Mouse (Mus musculus) lung, postnatal 36 days (tissue): Measurements from ENCODE around the gene Uap1.

Source experiments
- DNase-seq: peaks from one replicate; pipeline ENCODE4 v3.0.0; 2022; ENCODE audit warnings: mixed read lengths

Uap1 gene

DNA sequence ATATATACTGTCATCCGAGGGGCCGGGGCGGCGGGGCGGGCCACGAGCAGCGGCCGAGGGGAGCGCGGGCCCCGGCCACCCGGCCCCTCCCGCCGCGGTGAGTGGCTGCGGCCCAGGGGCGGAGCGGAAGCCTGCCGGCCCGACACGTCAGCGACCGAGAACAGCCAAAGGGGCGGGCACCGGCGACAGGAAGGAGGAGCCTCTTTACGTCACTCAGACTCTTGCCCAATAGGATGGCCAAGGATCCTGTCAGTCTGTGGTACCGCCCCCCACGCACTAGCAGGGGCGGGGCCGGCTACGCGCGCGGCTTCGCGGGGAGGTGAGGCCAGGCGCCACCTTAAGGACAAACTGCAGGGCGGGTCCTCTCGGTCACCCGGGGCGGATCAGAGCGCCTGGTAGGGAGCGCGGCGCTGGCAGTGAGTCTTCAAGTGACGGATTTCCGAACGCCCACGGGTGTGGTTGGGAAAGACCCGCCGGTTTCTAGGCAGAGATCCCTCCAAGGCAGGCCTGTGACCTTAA lies at the start of gene Uap1:
Gene Uap1, minus strand, starts transcription at position 144 of the 519 bp plus-strand sequence.
- peak; percentile 99 for DNase-seq

DNA sequence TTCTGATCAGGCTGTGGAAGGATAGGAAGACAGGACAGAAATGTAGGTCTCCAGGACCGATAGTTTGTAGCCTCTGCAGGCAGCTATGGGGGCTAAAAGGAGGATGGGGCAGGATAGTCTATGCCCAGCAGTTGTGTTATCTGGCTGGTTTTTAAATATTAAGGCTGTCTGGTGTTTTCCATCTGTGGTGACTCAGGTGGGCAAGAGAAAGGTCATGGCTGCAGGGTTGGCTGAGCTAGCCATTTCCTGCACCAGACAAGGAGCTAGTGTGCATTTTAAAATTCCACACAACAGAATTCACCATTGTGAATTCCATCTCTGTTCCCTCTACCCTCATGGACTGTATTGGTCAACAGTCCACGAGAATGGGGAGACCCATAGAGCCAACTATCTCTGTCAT lies 48.5 kb upstream of the Uap1 start:
- no peak for DNase-seq

GRCm38 (mm10) chr1:170220351-170220750 lies 45.6 kb upstream of the Uap1 start:
- no peak for DNase-seq

DNA sequence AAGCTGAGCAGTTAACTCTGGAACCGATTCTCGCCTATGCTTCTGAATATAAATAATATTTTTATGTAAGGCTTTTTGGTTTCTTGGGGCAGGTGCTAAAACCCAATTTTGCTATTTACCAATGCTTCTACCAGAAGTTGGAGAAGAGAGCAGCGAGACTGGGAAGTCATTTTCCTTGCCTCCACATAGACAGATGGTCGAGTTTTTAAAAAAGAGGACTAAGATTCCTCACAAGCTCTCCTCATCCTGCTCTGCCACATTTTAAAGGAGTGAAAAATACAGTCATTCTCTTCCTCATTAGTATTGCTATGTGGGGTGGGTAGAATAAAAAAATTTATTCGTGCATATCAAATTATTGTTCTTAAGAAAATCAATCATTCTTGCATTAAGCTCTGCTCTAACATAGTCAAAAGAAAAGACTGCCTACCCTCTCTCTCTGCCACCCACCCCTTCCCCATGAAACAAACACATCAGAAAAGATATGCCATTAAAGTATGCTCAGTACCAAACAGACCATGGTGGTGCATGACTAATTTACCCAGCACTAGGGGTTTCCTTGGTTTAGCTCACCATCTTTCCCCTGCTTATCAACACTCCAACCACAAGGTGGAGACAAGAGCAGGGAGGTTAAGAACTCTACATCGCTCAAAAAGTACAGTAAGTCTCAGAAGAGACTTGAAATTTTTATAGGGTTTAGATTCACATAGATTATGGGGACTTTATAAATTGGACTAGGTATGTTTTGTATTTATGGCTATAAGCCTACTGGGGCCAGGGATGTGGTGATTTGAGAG lies 43.5 kb upstream of the Uap1 start:
- peak; percentile 30 for DNase-seq

DNA sequence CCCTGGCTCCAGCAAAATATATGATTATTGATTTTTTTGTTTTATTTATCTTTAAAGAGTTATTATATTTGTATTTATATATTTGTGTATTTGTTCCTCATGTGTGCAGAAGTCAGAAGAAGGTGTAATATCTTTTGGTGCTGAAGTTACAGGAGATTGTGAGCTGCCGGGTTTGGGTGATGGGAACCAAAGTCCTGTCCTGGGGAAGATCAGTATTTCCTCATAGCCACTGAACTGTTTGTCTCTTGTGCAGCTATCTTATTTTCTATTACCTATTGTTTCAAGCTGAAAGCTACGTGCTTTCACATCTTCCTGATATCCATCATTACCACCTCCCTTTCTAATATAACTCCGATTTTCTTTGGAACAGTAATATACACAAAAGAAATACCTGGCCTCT lies 40.8 kb upstream of the Uap1 start:
- DNase-seq = no peak

GRCm38 (mm10) chr1:170214757-170215522 lies 40.2 kb upstream of the Uap1 start, which contains the start of gene Uhmk1:
Gene Uhmk1, minus strand, starts transcription at chr1:170215397.
- peak; percentile 94 for DNase-seq

GRCm38 (mm10) chr1:170214383-170214756 lies 39.6 kb upstream of the Uap1 start:
- no peak for DNase-seq

DNA sequence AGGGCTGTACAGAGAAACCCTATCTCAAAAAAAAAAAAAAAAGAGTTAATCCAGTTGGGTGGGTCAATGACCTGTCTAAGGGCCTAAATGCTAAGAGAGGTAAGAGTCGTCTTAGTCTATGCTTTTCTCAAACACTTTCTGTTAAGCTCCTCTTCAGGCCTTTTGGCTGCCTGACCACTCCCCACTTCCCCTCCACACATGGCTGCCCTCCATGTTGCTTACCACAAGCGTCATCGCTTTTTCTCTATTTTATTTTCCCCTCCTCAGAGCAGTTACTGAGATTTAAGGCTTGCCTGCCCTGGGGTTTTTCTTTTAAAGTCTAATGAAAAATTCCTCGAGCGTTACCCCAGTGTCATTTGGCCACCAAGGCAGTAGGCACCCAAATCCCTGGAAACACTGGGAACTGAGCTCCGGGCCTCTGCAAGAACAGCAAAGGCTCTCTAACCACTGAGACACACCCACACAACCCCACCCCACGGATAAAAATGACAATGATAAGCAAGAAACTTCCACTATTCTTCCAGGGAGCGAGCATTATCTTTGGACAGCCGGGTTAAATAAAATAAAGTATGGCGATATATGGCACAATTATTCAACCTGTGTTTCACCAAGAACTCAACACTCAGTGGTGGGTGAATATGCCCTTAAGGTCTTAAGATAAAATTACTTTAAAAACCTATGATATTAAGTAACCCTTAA lies 38.6 kb upstream of the Uap1 start:
- no peak for DNase-seq

DNA sequence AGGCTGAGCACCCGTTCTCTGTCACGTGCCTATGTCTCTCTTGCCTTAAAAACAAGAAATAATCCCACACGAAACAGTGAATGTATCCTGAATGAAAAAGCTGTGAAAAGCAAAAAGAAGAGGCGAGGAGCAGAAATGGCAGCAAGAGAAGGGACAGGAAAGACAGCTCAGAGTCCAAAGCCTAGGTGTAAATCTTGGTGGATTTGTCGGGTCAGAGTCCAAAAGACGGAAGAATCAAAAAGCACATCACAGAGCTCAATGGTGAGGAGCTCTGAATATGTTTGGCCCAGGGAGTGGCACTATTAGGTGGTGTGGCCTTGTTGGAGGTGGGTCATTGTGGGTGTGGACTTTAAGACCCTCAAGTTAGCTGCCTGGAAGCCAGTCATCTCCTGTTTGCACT lies 31.6 kb upstream of the Uap1 start:
- no peak for DNase-seq

- peak; percentile 60 for DNase-seq
These were observed 25.6 kb upstream of the Uap1 start for GRCm38 (mm10) chr1:170200379-170200778.

DNA sequence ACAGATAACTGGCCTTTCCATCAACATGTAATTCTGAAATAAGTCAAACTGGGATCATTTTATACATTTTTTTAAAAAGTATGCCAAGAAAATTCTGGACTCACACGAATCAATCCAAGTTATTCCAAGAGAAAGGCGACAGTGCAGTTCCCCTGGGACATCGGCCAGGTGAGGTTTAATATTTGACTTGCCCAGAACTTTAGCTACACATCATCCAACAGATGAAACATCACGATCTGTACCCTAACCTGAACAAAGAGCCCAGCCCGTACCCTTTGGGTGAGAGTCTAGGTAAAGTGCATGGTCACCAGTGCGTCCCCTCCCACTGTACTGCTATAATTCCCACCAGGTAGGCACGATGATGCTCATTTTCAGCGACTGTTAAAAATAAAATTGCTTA lies 21.5 kb upstream of the Uap1 start:
- DNase-seq = no peak

DNA sequence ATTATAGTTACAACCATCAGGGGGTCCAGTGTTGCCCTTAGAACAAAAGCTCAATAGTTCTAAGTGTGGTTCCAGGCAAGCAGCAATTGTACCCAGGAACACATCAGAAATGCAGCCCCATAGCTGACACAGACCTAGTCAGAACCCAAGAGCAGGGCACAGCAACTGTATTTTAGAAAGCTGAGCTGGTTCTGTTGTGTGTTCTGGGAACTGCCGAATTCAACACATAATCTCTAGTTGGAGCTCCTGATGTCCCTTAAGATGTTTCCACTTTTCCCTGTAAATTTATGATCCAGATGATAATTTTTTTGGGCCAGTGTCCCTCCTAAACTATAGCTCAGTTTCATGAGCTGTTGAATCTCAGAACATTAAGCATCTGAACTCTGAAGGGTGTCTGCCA lies 17.2 kb upstream of the Uap1 start:
- no peak for DNase-seq

GRCm38 (mm10) chr1:170190225-170190624 lies 15.5 kb upstream of the Uap1 start:
- DNase-seq = no peak

DNA sequence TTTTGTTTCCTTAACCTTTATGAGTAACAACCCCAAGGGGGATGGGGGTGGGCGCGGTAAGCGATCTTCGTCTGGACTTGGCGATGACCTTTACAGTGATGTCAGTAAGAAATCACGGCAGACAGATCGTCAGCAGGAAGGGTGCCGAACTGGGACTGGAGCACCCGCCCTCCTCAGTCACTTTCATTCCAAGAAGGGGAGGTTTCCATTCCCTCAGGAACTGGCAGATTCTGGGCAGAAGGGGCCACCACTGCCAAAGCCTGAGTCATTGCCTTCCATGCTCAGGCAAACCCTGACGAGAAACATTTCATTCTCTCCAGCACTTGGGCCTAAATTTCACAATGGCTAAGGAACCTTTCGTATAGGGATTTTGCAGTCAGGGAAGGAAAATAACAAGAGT lies 13.8 kb upstream of the Uap1 start:
- peak; percentile 65 for DNase-seq

DNA sequence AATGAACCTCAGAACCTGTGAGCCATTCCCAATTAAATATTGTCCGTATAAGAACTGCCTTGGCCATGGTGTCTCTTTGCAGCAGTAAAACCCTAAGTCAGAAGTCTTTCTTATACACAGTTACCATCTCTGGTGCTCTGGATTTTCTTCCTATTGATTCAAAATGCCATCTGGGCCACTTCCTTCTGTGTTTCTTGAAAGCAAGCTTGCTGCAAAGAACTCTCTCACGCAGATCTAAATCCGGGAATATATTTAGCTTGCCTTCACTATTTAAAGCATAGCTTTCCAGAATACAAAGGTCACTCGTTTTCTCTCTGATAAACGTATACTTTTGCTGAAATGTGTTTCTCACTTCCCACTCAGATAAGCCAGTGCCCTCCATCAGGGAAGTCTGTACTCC lies 11.8 kb upstream of the Uap1 start:
- no peak for DNase-seq

DNA sequence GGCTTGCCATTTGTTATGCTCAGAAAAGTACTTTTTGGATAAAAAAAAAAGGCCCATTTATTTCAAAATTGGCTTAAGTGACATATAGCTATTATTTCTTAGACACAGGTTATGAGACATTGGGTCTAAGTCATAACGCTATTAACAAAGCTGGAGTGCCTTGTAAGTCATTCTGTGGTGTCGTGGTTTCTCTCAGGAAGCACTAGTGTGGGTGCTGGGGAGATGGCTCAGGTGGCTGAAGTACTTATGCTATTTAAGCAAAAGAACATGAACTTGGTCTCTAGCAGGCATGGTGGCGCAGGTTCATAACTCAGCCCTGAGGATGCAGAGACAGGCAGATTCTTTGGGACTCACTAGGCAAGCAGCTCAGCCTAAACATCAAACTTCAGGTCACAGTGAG lies 10.4 kb upstream of the Uap1 start:
- DNase-seq = no peak

GRCm38 (mm10) chr1:170182706-170183105 lies 7.9 kb upstream of the Uap1 start:
- DNase-seq = peak; percentile 44

GRCm38 (mm10) chr1:170176661-170177239 lies 2.0 kb upstream of the Uap1 start:
- no peak for DNase-seq

- DNase-seq = no peak
These were observed 1.1 kb upstream of the Uap1 start for GRCm38 (mm10) chr1:170175848-170176247.

- DNase-seq = peak; percentile 38
These were observed 555 bp downstream of the Uap1 start for GRCm38 (mm10) chr1:170173991-170174813.

GRCm38 (mm10) chr1:170167781-170168180 lies 7.0 kb downstream of the Uap1 start:
- no peak for DNase-seq

- DNase-seq = peak; percentile 16
These were observed 9.8 kb downstream of the Uap1 start for GRCm38 (mm10) chr1:170164913-170165312.
